Mouse (Mus musculus): ENCODE data around the gene Mfap2. TPM values are rescaled to one million over a fixed set of nuclear protein-coding genes. Genes with fewer than 3 reads are reported as not detected.

The Mfap2 gene
- polyA plus RNA-seq, 1 experiment: not detected

- H3K4me3 ChIP-seq (ENCODE audit: insufficient read depth, low read depth, low read length): no peak overlapping the region
- peaks cover 29% of the 10 kb centered on the region for H3K4me1 ChIP-seq (ENCODE audit: control insufficient read depth, insufficient read depth, low read length)
- no peak for TF ChIP-seq POLR2A (IDR thresholded peaks at IDR 0.05; ENCODE audit: insufficient read depth, low read depth, low read length)
- no peak for TF ChIP-seq CTCF (IDR thresholded peaks at IDR 0.05; ENCODE audit: insufficient read depth, low read depth, low read length)
- H3K27ac ChIP-seq (ENCODE audit: insufficient read depth, low read depth, low read length): no peak overlapping the region
- WGBS: 60% methylated on average over 9 of the region's 9 CpGs
Measured at GRCm38 (mm10) chr4:141016311-141016710, 6.1 kb downstream of the Mfap2 start.

- Histone ChIP-seq H3K4me1 (ENCODE audit: control insufficient read depth, insufficient read depth, low read length) (peaks cover 21% of the 10 kb centered on the region), H3K27ac (ENCODE audit: insufficient read depth, low read depth, low read length) (no peak overlapping the region), H3K4me3 (ENCODE audit: insufficient read depth, low read depth, low read length) (no peak overlapping the region)
- WGBS: 90% methylated on average over 29 of the region's 29 CpGs
- TF ChIP-seq CTCF (IDR thresholded peaks at IDR 0.05; ENCODE audit: insufficient read depth, low read depth, low read length) (no peak), POLR2A (IDR thresholded peaks at IDR 0.05; ENCODE audit: insufficient read depth, low read depth, low read length) (no peak)
Measured at GRCm38 (mm10) chr4:141017657-141018436, 7.6 kb downstream of the Mfap2 start.

GRCm38 (mm10) chr4:141020220-141020619 is 10.0 kb downstream of the Mfap2 start:
- no peak for TF ChIP-seq CTCF (IDR thresholded peaks at IDR 0.05; ENCODE audit: insufficient read depth, low read depth, low read length)
- peak; percentile 11; the same call in 1 of the 2 replicates for TF ChIP-seq POLR2A (IDR thresholded peaks at IDR 0.05; ENCODE audit: insufficient read depth, low read depth, low read length)
- no peak overlapping the region for H3K27ac ChIP-seq (ENCODE audit: insufficient read depth, low read depth, low read length)
- H3K4me3 ChIP-seq (ENCODE audit: insufficient read depth, low read depth, low read length): no peak overlapping the region
- 80% methylated on average over 17 of the region's 17 CpGs for WGBS
- H3K4me1 ChIP-seq (ENCODE audit: control insufficient read depth, insufficient read depth, low read length): peaks cover 27% of the 10 kb centered on the region

GRCm38 (mm10) chr4:141020811-141021613 is 10.8 kb downstream of the Mfap2 start:
- Histone ChIP-seq H3K27ac (ENCODE audit: insufficient read depth, low read depth, low read length) (no peak overlapping the region), H3K4me3 (ENCODE audit: insufficient read depth, low read depth, low read length) (no peak overlapping the region), H3K4me1 (ENCODE audit: control insufficient read depth, insufficient read depth, low read length) (peaks cover 27% of the 10 kb centered on the region)
- TF ChIP-seq CTCF (IDR thresholded peaks at IDR 0.05; ENCODE audit: insufficient read depth, low read depth, low read length): no peak
- 34% methylated on average over 14 of the region's 14 CpGs for WGBS

GRCm38 (mm10) chr4:141021614-141021929 is 11.4 kb downstream of the Mfap2 start:
- no peak overlapping the region for H3K27ac ChIP-seq (ENCODE audit: insufficient read depth, low read depth, low read length)
- no peak overlapping the region for H3K4me3 ChIP-seq (ENCODE audit: insufficient read depth, low read depth, low read length)
- 63% methylated on average over 11 of the region's 11 CpGs for WGBS
- H3K4me1 ChIP-seq (ENCODE audit: control insufficient read depth, insufficient read depth, low read length): peaks cover 24% of the 10 kb centered on the region
- no peak for TF ChIP-seq POLR2A (IDR thresholded peaks at IDR 0.05; ENCODE audit: insufficient read depth, low read depth, low read length)
- TF ChIP-seq CTCF (IDR thresholded peaks at IDR 0.05; ENCODE audit: insufficient read depth, low read depth, low read length): no peak

- WGBS: 27% methylated on average over 9 of the region's 9 CpGs
- H3K4me1 ChIP-seq (ENCODE audit: control insufficient read depth, insufficient read depth, low read length): peaks cover 21% of the 10 kb centered on the region
- H3K4me3 ChIP-seq (ENCODE audit: insufficient read depth, low read depth, low read length): no peak overlapping the region
- H3K27ac ChIP-seq (ENCODE audit: insufficient read depth, low read depth, low read length): 0 out of 2 replicates have a peak overlapping the region, but pooled peaks have one; percentile 2
- no peak for TF ChIP-seq POLR2A (IDR thresholded peaks at IDR 0.05; ENCODE audit: insufficient read depth, low read depth, low read length)
- no peak for TF ChIP-seq CTCF (IDR thresholded peaks at IDR 0.05; ENCODE audit: insufficient read depth, low read depth, low read length)
Measured at GRCm38 (mm10) chr4:141024052-141024451, 13.8 kb downstream of the Mfap2 start.

GRCm38 (mm10) chr4:141024992-141025391 is 14.8 kb downstream of the Mfap2 start:
- WGBS: 90% methylated on average over 27 of the region's 27 CpGs
- Histone ChIP-seq H3K4me3 (ENCODE audit: insufficient read depth, low read depth, low read length) (no peak overlapping the region), H3K4me1 (ENCODE audit: control insufficient read depth, insufficient read depth, low read length) (peaks cover 21% of the 10 kb centered on the region), H3K27ac (ENCODE audit: insufficient read depth, low read depth, low read length) (no peak overlapping the region)
- TF ChIP-seq POLR2A (IDR thresholded peaks at IDR 0.05; ENCODE audit: insufficient read depth, low read depth, low read length) (no peak), CTCF (IDR thresholded peaks at IDR 0.05; ENCODE audit: insufficient read depth, low read depth, low read length) (no peak)

GRCm38 (mm10) chr4:141030541-141031206 is 20.5 kb downstream of the Mfap2 start:
- Histone ChIP-seq H3K4me3 (ENCODE audit: insufficient read depth, low read depth, low read length) (no peak overlapping the region), H3K4me1 (ENCODE audit: control insufficient read depth, insufficient read depth, low read length) (peaks cover 11% of the 10 kb centered on the region), H3K27ac (ENCODE audit: insufficient read depth, low read depth, low read length) (no peak overlapping the region)
- no peak for TF ChIP-seq POLR2A (IDR thresholded peaks at IDR 0.05; ENCODE audit: insufficient read depth, low read depth, low read length)
- no peak for TF ChIP-seq CTCF (IDR thresholded peaks at IDR 0.05; ENCODE audit: insufficient read depth, low read depth, low read length)
- WGBS: 62% methylated on average over 18 of the region's 18 CpGs

- WGBS: 9% methylated on average over 6 of the region's 6 CpGs
- Histone ChIP-seq H3K4me3 (ENCODE audit: insufficient read depth, low read depth, low read length) (no peak overlapping the region), H3K27ac (ENCODE audit: insufficient read depth, low read depth, low read length) (no peak overlapping the region), H3K4me1 (ENCODE audit: control insufficient read depth, insufficient read depth, low read length) (peaks cover 11% of the 10 kb centered on the region)
- TF ChIP-seq CTCF (IDR thresholded peaks at IDR 0.05; ENCODE audit: insufficient read depth, low read depth, low read length): peak; percentile 94
- no peak for TF ChIP-seq POLR2A (IDR thresholded peaks at IDR 0.05; ENCODE audit: insufficient read depth, low read depth, low read length)
Measured at GRCm38 (mm10) chr4:141031733-141032132, 21.5 kb downstream of the Mfap2 start.

Measured in olfactory bulb, adult 2 months (tissue).